Mouse (Mus musculus): ENCODE measurements around the gene Tulp2. TPM values are rescaled to one million over a fixed set of nuclear protein-coding genes. Genes with fewer than 3 reads are reported as not detected.

Tulp2 gene
- total RNA-seq, 2 experiments from 2014 or later = 0.30 TPM; not detected in 1

DNA sequence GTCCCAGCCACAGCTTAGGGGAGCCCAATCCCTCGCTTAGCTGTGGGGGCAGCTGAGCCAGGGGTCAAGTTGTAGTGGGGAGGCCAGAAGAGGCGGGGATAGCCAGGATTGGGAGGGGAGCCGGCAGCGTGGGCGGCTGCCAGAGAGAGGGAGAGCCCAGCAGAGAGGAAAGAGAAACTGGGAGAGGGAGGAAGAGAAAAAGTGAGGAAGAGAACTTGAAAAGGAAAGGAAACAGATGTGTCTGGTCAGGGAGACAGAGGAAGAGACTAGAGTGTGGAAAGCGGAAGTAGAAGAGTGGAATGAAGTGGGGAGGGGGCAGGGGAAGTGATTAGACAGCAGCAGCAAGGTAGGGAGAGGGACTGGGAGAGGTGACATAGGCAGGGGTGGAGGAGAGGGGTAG is 47.8 kb downstream of the Tulp2 start:
- Histone ChIP-seq H3K4me3 (no peak overlapping the region), H3K27ac (no peak overlapping the region)
- intact Hi-C loops (cut with DNase I) = no loop called here
- no peak for DNase-seq (ENCODE audit: extremely low spot score in 1 of 2, low spot score in 2 of 2)
- TF ChIP-seq CTCF (IDR thresholded peaks at IDR 0.05) = no peak

DNA sequence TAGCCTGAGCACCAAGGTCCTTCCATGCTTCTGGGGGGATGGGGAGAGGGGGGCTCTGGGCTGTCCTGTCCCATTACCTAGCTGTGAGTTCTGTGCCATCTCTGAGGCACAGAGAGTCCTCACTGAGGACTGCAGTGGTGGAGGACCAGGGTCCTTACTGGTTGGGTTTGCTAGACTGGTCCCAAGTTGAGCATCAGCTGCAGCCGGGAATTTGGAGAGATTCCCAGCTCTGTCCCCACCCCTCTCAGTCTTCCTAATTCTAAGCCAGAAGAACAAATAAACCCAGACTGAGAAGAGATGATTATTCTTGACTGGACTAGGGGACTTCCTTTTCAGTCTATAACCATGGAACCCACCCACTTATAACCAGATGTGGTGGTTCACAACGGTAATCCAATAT is 49.0 kb downstream of the Tulp2 start:
- intact Hi-C loops (cut with DNase I) = no loop called here
- H3K27ac ChIP-seq = no peak overlapping the region
- no peak overlapping the region for H3K4me3 ChIP-seq
- DNase-seq (ENCODE audit: extremely low spot score in 1 of 2, low spot score in 2 of 2) = no peak
- no peak for TF ChIP-seq CTCF (IDR thresholded peaks at IDR 0.05)

DNA sequence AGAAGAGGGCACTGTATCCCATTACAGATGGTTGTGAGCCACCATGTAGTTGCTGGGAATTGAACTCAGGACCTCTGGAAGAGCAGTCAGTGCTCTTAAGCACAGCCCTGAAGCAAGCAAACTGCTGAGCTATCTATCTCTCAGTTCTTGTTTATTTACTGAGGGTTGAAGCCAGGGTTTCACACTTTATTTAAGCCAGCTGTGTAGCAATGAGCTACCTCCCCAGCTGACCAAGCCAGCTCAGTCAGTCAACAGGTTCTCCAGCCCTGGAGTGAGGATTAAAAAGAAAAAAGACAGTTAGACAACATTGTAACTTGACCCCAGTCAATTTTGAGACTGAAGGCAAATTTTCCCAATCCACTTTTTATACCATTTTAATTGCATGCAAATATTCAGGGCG is 54.0 kb downstream of the Tulp2 start:
- peak; percentile 1; the same call in 1 of the 2 replicates for TF ChIP-seq CTCF (IDR thresholded peaks at IDR 0.05)
- Histone ChIP-seq H3K4me3 (no peak overlapping the region), H3K27ac (no peak overlapping the region)
- intact Hi-C loops (cut with DNase I) = no loop called here
- DNase-seq (ENCODE audit: extremely low spot score in 1 of 2, low spot score in 2 of 2) = no peak

DNA sequence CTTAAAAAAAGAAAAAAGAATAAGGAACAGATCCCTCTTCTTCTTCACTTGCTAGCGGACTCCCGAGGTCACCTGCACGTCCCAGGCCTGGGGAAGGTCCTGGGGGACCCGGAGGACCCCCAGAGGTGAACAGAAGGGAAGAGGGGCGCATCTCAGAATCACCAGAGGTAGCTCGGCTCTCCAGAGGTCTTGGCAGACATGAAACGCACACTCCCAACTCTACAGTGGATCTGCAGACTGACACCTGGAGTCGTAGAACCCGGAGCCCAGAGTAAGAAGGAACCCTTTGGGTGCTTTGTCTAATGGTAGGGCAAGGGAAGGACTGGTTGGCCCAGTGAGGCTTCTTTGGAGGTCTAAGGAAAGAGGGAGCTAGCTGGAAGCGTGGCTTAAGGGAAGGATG is 55.9 kb downstream of the Tulp2 start:
- no peak for TF ChIP-seq CTCF (IDR thresholded peaks at IDR 0.05)
- intact Hi-C loops (cut with DNase I) = no loop called here
- Histone ChIP-seq H3K4me3 (peak overlapping the region; percentile 69), H3K27ac (peak overlapping the region; percentile 73)
- no peak for DNase-seq (ENCODE audit: extremely low spot score in 1 of 2, low spot score in 2 of 2)

DNA sequence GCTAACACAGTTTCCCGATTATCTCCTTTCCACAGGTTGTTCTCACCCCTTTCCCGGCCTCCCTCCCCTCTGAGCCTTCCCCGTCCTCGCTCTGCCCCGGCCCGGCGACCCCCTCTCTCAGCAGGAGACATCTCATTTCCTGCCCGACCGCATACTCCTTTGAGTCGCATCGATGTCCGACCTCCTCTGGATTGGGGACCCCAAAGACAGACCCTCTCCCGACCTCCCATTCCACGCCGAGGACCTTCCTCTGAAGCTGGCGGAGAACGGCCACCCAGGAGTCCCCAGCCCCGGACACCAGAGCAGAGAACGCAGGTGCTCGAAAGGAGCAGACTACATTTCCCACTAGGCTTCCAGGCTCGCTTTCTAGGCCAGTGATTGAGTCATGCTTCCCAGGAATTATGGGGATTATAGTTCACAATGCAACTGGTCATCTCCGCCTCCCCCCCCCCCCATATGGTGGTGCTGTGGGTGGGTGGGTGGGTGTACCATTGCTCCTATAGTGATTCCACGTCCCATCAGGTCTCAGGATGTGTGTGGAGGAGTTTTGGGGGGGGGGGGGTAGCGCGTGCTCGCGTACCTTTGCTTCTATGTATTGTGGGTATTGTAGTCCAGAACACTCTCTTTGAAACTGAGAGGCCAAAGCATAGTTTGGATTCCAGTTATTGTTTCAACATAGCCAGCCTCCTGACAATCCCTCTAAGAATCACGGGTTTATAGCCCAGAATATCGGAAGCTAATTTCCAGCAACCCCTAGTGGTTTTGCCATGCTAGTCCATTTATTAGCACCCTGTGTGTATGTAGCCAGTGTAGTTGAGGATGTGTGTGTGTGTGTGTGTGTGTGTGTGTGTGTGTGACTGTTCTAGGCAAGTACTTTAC is 56.7 kb downstream of the Tulp2 start:
- intact Hi-C loops (cut with DNase I) = no loop called here
- H3K27ac ChIP-seq = peak overlapping the region; percentile 73
- peak; percentile 51 to 74 for DNase-seq (ENCODE audit: extremely low spot score in 1 of 2, low spot score in 2 of 2)
- H3K4me3 ChIP-seq = peak overlapping the region; percentile 69
- TF ChIP-seq CTCF (IDR thresholded peaks at IDR 0.05) = peak; percentile 21; the same call in 1 of the 2 replicates

DNA sequence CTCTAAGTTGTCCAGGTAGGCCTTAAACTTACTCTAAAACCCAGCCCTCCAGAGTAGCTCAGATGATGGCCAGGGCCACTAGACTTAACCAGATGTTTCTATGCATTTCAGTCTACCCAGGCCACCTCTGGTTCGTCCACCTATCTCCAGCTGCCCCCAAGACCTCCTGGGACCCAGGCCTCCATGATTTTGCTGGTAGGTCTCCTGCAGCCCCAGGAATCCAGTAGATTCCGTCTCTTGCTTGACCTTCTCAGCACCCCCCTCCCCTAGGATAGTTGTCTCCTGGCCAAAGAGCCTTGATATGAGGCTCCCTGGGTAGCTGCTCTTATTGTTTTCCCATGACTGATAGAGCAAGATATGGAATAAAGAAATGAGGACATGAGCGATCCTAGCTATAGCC is 57.4 kb downstream of the Tulp2 start:
- TF ChIP-seq CTCF (IDR thresholded peaks at IDR 0.05) = no peak
- intact Hi-C loops (cut with DNase I) = no loop called here
- DNase-seq (ENCODE audit: extremely low spot score in 1 of 2, low spot score in 2 of 2) = no peak
- H3K27ac ChIP-seq = no peak overlapping the region
- no peak overlapping the region for H3K4me3 ChIP-seq

DNA sequence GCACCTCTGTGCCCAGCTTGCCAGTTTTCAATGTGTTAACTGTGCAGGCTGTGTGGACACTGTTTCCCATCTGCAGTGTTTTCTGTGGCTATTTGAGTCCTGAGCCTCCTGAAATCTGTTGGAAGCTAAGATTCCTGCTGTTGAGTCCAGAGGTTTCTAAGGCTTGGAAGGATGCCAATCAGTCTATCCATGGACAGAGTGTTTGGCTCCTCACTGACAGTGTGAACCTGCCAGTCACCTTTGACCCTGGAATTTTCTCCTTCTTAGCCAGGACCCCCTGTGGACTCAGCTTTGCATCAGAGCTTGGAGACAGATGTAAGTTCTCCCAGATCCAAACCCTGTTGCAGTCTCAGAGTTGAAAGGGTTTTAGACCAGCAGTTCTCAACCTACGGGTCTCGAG is 58.5 kb downstream of the Tulp2 start:
- no peak for DNase-seq (ENCODE audit: extremely low spot score in 1 of 2, low spot score in 2 of 2)
- Histone ChIP-seq H3K27ac (peak overlapping the region; percentile 7; the same call in 1 of the 2 replicates), H3K4me3 (no peak overlapping the region)
- no peak for TF ChIP-seq CTCF (IDR thresholded peaks at IDR 0.05)
- intact Hi-C loops (cut with DNase I) = no loop called here

DNA sequence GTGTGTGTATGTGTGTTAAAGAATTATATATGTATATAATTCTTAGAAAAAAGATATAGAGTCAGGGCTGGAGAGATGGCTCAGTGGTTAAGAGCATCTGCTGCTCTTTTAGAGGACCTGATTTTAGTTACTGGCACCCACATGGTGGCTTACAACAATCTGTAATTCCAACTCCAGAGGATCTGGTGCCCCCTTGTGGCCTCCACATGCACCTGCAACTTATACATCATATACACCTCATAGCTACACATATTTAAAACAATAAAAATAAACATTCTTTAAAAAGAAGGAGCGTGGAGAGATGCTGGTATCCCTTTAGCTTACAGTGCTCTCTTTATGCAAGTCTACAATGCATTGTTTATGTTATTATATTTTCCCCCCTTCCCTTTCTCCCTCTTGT is 62.8 kb downstream of the Tulp2 start:
- peak; percentile 22 for TF ChIP-seq CTCF (IDR thresholded peaks at IDR 0.05)
- no peak for DNase-seq (ENCODE audit: extremely low spot score in 1 of 2, low spot score in 2 of 2)
- intact Hi-C loops (cut with DNase I) = no loop called here
- no peak overlapping the region for H3K4me3 ChIP-seq
- no peak overlapping the region for H3K27ac ChIP-seq

DNA sequence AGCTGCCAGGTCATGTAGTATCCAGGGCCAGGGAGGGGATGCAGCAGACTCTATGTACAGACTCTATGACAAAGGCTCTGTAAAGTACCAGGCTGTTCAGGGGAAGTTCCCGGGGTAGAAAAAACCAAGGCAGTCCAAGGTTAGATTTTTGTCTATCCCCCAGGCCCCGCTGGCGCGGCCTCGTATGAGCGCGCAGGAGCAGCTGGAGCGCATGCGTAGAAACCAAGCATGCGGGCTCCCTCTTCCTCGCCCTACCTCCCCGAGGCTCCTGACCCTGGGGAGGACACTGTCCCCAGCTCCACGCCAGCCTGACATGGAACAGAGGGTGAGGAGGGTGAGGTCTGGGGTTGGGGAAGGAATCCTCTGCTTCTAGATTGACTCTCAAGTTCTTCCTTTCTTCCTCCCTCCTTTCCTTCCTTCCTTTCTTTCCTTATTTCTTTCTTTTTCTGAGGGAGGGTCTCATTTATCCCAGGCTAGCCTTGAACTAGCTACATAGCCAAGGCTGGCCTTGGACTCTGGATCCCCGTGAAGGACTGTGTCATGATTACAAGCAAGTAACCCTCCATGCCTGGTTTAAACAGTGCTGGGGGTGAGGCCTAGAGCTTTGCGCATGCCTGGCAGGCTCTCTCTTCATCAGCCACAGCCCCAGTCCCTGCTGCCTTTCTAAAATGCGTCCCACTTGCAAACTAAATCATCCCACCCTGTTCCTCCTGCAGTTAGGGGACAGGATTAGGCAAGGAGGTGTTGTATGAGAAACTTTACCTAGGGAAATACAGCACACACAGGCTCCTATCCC is 68.2 kb downstream of the Tulp2 start:
- no peak for TF ChIP-seq CTCF (IDR thresholded peaks at IDR 0.05)
- DNase-seq (ENCODE audit: extremely low spot score in 1 of 2, low spot score in 2 of 2) = no peak
- H3K4me3 ChIP-seq = no peak overlapping the region
- intact Hi-C loops (cut with DNase I) = no loop called here
- no peak overlapping the region for H3K27ac ChIP-seq

DNA sequence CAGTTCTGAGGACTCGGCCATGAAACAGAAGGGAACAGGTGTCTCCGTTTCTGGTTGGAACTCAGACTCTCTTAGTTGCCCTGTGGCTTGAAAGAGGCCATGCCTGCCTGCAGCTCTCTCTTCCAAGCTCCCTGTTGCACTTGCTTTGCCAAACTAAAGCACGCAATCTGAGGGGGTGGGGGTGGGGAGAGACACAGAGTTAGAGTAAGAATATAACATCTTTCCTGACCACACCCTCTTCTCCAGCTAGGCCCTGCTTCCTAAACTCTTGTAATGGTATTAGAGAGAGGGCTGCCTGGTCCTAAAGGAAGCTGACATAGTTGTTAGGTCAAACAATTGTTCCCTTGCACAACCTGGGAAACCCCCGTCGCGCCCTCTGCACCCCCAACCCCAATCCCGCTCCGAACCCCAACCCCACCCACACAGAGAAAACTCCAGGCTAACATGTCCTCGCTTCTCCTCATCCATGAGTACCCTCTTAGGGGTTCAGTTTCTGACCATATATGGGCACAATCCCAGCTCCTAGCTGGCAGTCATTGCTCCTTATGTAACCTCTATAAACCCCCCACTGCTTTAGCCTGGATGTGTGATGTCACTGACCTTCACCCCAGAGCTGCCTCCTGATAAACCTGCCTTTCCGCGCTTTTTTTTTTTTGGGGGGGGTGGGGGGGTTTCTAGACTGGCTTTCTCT is 69.3 kb downstream of the Tulp2 start:
- TF ChIP-seq CTCF (IDR thresholded peaks at IDR 0.05) = no peak
- Histone ChIP-seq H3K27ac (no peak overlapping the region), H3K4me3 (no peak overlapping the region)
- no peak for DNase-seq (ENCODE audit: extremely low spot score in 1 of 2, low spot score in 2 of 2)
- intact Hi-C loops (cut with DNase I) = no loop called here

DNA sequence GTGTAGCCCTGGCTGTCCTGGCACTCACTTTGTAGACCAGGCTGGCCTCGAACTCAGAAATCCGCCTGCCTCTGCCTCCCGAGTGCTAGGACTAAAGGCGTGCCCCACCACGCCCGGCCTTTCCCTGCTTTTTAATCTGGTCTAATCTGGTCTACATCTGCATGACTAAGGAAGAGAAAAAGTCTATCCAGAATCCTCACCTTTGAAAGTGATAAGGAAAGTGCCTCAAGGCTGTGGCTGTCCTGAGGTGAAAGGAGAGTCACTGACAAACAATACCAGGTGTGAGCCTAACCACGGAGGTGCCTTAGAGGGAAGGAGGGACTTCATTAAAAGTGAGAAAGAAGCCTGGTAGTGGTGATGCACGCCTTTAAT is 69.8 kb downstream of the Tulp2 start:
- intact Hi-C loops (cut with DNase I) = no loop called here
- Histone ChIP-seq H3K4me3 (no peak overlapping the region), H3K27ac (no peak overlapping the region)
- TF ChIP-seq CTCF (IDR thresholded peaks at IDR 0.05) = no peak
- DNase-seq (ENCODE audit: extremely low spot score in 1 of 2, low spot score in 2 of 2) = no peak

DNA sequence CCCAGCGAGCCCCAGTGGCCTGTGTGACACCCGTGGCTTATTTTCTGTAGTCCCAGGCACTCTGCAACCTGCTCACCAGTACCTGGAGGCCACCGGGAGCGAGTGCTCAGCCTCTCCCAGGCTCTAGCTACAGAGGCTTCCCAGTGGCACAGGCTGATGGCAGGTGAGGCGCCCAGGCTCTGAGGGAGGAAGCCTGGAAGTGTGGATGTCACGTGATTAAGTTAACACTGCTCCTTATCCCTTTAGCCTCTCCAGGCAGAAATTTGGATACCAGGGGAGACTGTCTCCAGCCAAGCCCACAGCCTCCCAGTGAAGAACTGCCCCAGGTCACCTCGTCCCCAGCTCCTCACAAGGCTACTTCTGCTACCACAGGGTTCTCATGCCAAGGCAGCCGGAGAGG is 71.8 kb downstream of the Tulp2 start:
- Histone ChIP-seq H3K4me3 (no peak overlapping the region), H3K27ac (no peak overlapping the region)
- intact Hi-C loops (cut with DNase I) = no loop called here
- TF ChIP-seq CTCF (IDR thresholded peaks at IDR 0.05) = no peak
- DNase-seq (ENCODE audit: extremely low spot score in 1 of 2, low spot score in 2 of 2) = no peak

Data from left cerebral cortex, adult 2 months (tissue).